Mouse (Mus musculus) lung, postnatal 0 days (tissue): Measurements from ENCODE around the gene Rbm20. TPM values are rescaled to one million over a fixed set of nuclear protein-coding genes. Genes with fewer than 3 reads are reported as not detected.

Source experiments
- ATAC-seq: fragments of 200-750 bp; cut with Nextera tagmentation; 2 replicates; pipeline ENCODE4 v1.8.0; 2017; ENCODE audit warnings: moderate library complexity
- DNase-seq: peaks from one replicate; pipeline ENCODE4 v3.0.0-alpha.2; 2016; ENCODE audit warnings: low spot score
- H3K27ac ChIP-seq: fragments of 300-500 bp; sonication (generic); 2 replicates; pipeline ENCODE4 v1.5.1; 2014; ENCODE audit warnings: antibody characterized with exemption, mild to moderate bottlenecking, low read length, mixed read lengths
- H3K27me3 ChIP-seq: fragments of 300-500 bp; sonication (generic); replicated peaks from 2 replicates; pipeline ENCODE4 v1.6.1; 2014; ENCODE audit warnings: low read length, mixed read lengths; ENCODE audit not compliant: insufficient read depth
- H3K36me3 ChIP-seq: fragments of 300-500 bp; sonication (generic); 2 replicates; pipeline ENCODE4 v1.6.1; 2014; ENCODE audit warnings: low read length, mixed read lengths; ENCODE audit not compliant: insufficient read depth
- H3K4me1 ChIP-seq: fragments of 300-500 bp; sonication (generic); 2 replicates; pipeline ENCODE4 v1.6.1; 2014; ENCODE audit warnings: antibody characterized with exemption, low read depth, low read length, mixed read lengths; ENCODE audit not compliant: insufficient read depth
- H3K4me2 ChIP-seq: fragments of 300-500 bp; sonication (generic); replicated peaks from 2 replicates; pipeline ENCODE4 v1.6.1; 2014; ENCODE audit warnings: low read depth, mild to moderate bottlenecking, low read length, moderate library complexity, mixed read lengths
- H3K4me3 ChIP-seq: fragments of 300-500 bp; sonication (generic); 2 replicates; pipeline ENCODE4 v1.5.1; 2014; ENCODE audit warnings: low read depth, low read length
- H3K9ac ChIP-seq: fragments of 300-500 bp; sonication (generic); replicated peaks from 2 replicates; pipeline ENCODE4 v1.6.1; 2014; ENCODE audit warnings: low read depth, mild to moderate bottlenecking
- H3K9me3 ChIP-seq: fragments of 300-500 bp; sonication (generic); 2 replicates; pipeline ENCODE4 v1.6.1; 2016; ENCODE audit warnings: low read length, mixed read lengths
- CTCF ChIP-seq: IDR thresholded peaks from 2 replicates; pipeline ENCODE4 v1.5.1; 2016; ENCODE audit warnings: antibody characterized with exemption, mild to moderate bottlenecking
- EP300 ChIP-seq: IDR thresholded peaks from 2 replicates; pipeline ENCODE4 v1.6.1; 2016; ENCODE audit warnings: antibody characterized with exemption, mild to moderate bottlenecking, control low read depth
- WGBS: fragments of 180-500 bp; shearing (Covaris S2); extraction: QIAGEN DNeasy Blood & Tissue Kit; methylation state at CpG from one replicate; pipeline ENCODE4 v1.1.7; 2014; 5-methylcytosine and 5-hydroxymethylcytosine counted together
- polyA plus RNA-seq: library from polyadenylated mRNA; unstranded; fragments of >200 nt; fragmentation: Nextera tagmentation; extraction: Ambion mirVana; gene quantifications from 2 replicates; pipeline ENCODE4 v1.2.1, GENCODE M21; 2015

The Rbm20 gene
- polyA plus RNA-seq, 1 experiment from 2014 or later, result 0.51 TPM

- H3K27ac ChIP-seq, result no peak overlapping the region
- H3K4me1 ChIP-seq, result peaks cover 6% of the 10 kb centered on the region; the same call in 1 of the 2 replicates
- no peak overlapping the region for H3K4me3 ChIP-seq
- no peak for DNase-seq
- 46% methylated on average over 7 of the region's 7 CpGs for WGBS
- no peaks in the 10 kb centered on the region for H3K36me3 ChIP-seq
- H3K4me2 ChIP-seq, result no peak overlapping the region
- H3K27me3 ChIP-seq, result peaks cover 75% of the 10 kb centered on the region
- no peak for ATAC-seq
- no peak overlapping the region for H3K9ac ChIP-seq
- TF ChIP-seq EP300, result no peak
- TF ChIP-seq CTCF, result no peak
- no peaks in the 10 kb centered on the region for H3K9me3 ChIP-seq
Observed at GRCm38 (mm10) chr19:53679981-53680380, 2.9 kb downstream of the Rbm20 start.

DNA sequence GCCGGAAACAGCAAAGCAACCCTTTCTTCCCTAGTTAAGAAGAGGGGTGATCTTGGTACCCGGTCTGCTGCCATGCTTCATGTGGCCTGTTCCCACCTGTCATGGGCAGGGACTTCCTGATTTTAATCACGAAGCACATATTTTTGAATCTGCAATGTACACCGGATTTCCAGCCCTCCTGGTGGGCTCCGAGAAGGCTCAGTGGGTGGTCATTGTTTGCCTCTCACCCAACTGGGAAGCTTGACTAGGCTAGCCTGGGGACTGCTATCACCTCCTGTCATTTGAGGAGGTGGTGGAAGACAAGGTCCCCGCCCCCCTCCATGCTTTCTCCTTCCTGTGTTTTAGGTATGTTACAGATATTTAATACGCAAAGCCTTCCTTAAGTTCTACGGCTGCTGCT lies 5.3 kb downstream of the Rbm20 start:
- Histone ChIP-seq H3K27ac (no peak overlapping the region), H3K9me3 (no peaks in the 10 kb centered on the region), H3K4me3 (no peak overlapping the region), H3K4me1 (0 out of 2 replicates have a peak, but pooled peaks cover under 1% of the 10 kb centered on the region), H3K36me3 (no peaks in the 10 kb centered on the region), H3K9ac (no peak overlapping the region), H3K27me3 (peaks cover 54% of the 10 kb centered on the region), H3K4me2 (no peak overlapping the region)
- 17% methylated on average over 8 of the region's 8 CpGs for WGBS
- TF ChIP-seq CTCF, result no peak
- no peak for TF ChIP-seq EP300
- DNase-seq (no peak), ATAC-seq (no peak)

DNA sequence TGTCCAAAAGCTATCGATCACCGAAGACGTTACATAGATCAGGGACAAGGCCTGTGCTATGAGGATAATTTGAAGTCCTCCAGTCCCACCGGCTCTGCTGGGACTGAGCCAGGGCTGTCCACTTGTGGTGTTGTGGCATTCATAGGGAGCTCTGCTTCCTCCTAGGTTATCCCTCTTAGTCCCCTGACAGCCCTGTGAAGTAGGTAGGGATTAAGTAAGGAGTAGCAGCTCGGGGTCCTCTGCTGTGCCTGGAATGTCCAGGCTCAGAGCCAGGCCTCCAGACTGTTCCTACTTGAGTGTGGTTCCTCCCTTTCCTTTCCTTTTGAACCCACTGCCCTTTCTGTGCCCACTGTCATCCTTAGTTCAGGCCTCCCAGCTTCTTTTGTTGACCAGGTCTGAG lies 10.5 kb downstream of the Rbm20 start:
- no peak overlapping the region for H3K27ac ChIP-seq
- TF ChIP-seq CTCF (no peak), EP300 (no peak)
- no peaks in the 10 kb centered on the region for H3K36me3 ChIP-seq
- H3K27me3 ChIP-seq, result peaks cover 19% of the 10 kb centered on the region
- no peak overlapping the region for H3K4me3 ChIP-seq
- 65% methylated on average over 5 of the region's 5 CpGs for WGBS
- no peaks in the 10 kb centered on the region for H3K9me3 ChIP-seq
- no peak overlapping the region for H3K9ac ChIP-seq
- DNase-seq (no peak), ATAC-seq (no peak; the same call in 1 of the 2 replicates)
- H3K4me2 ChIP-seq, result no peak overlapping the region
- no peaks in the 10 kb centered on the region for H3K4me1 ChIP-seq

DNA sequence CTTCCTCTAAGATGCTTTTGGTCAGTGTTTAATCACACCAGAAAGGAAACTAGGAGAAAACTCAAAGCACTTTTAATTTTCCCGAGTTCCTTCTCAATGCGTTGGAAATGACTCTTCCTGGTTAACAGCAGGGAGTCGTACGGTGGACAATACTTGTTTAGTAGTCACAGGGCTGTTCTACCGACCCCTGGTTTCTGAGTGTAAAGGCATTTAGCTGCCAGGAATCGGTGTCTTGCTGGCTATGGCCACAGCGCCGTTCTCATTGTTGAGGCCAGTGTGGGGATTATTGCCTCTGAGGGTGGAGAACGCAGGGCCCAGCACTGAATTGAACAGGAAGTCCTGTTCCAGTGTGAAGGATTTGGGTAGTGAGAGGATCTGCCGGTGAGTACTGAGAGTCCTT lies 13.7 kb downstream of the Rbm20 start:
- Histone ChIP-seq H3K9me3 (no peaks in the 10 kb centered on the region), H3K27ac (no peak overlapping the region), H3K4me3 (no peak overlapping the region), H3K27me3 (no peaks in the 10 kb centered on the region), H3K9ac (no peak overlapping the region), H3K4me1 (no peaks in the 10 kb centered on the region), H3K4me2 (no peak overlapping the region), H3K36me3 (no peaks in the 10 kb centered on the region)
- TF ChIP-seq EP300, result no peak
- TF ChIP-seq CTCF, result no peak
- 77% methylated on average over 10 of the region's 10 CpGs for WGBS
- no peak for DNase-seq
- ATAC-seq, result no peak

DNA sequence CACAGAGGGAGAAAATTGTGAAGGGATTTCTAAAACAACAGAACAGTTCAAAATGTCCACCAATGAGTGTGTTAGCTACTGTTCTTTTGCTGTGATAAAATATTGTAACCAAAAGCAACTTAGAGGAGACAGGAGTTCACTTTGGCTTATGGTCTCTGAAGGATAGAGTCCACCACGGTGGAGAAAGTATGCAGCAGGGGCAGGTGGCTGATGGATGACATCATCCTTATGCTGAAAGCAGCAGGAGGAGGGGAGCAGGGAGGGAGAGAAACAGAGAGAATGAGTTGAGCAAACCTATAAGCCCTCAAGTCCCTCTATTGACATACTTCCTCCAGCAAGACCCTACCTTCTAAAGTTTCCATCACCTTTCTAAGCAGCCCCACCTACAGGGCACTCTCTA lies 16.9 kb downstream of the Rbm20 start:
- no peak overlapping the region for H3K4me3 ChIP-seq
- no peaks in the 10 kb centered on the region for H3K27me3 ChIP-seq
- no peaks in the 10 kb centered on the region for H3K9me3 ChIP-seq
- DNase-seq (no peak), ATAC-seq (no peak)
- TF ChIP-seq EP300, result no peak
- no peak for TF ChIP-seq CTCF
- WGBS, result 10% methylated on average over 1 of the region's 1 CpGs
- no peaks in the 10 kb centered on the region for H3K4me1 ChIP-seq
- no peaks in the 10 kb centered on the region for H3K36me3 ChIP-seq
- no peak overlapping the region for H3K9ac ChIP-seq
- no peak overlapping the region for H3K27ac ChIP-seq
- no peak overlapping the region for H3K4me2 ChIP-seq

- Histone ChIP-seq H3K4me3 (no peak overlapping the region), H3K36me3 (no peaks in the 10 kb centered on the region), H3K27me3 (no peaks in the 10 kb centered on the region), H3K27ac (no peak overlapping the region), H3K4me2 (no peak overlapping the region), H3K4me1 (no peaks in the 10 kb centered on the region), H3K9me3 (no peaks in the 10 kb centered on the region), H3K9ac (no peak overlapping the region)
- DNase-seq (peak; percentile 11), ATAC-seq (no peak)
- TF ChIP-seq CTCF (no peak), EP300 (no peak)
- WGBS, result 67% methylated on average over 6 of the region's 6 CpGs
Observed at GRCm38 (mm10) chr19:53696079-53696478, 19.0 kb downstream of the Rbm20 start.

DNA sequence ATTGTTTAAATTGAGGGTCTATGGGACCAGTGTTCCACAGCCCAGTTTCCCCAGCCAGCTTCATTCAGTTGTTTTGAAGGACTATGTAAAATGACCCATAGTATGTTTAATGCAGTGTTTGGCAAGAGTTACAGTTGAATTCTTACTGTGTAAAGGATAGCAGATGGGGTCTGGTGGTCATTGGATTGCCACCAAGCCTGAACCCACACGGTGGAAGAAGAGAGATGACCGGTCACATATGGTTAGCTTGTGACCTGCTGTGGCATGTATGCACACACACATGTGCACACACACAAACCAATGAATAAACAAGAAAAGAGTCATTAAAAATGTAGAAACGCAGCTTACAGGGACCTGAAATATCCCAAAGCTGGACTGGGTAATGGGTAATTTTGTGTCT lies 19.5 kb downstream of the Rbm20 start:
- Histone ChIP-seq H3K9me3 (no peaks in the 10 kb centered on the region), H3K27ac (no peak overlapping the region), H3K9ac (no peak overlapping the region)

More for the DNA sequence above, 19.5 kb downstream of the Rbm20 start:
- Histone ChIP-seq H3K4me2 (no peak overlapping the region), H3K36me3 (no peaks in the 10 kb centered on the region), H3K4me3 (no peak overlapping the region), H3K4me1 (no peaks in the 10 kb centered on the region), H3K27me3 (0 out of 2 replicates have a peak, but pooled peaks cover 3% of the 10 kb centered on the region)
- 80% methylated on average over 3 of the region's 3 CpGs for WGBS
- ATAC-seq (no peak), DNase-seq (no peak)
- TF ChIP-seq EP300 (no peak), CTCF (no peak)
